Mouse (Mus musculus) layer of hippocampus, adult 9-11 months (tissue): ENCODE results near the gene Lamc1.
"Not testable (repeated sequence)": the region's sequence is repeated elsewhere in the genome, so short reads cannot be mapped to it uniquely, and the experiment has no call there.

Experiments
- DNase-seq: peaks from one replicate; pipeline ENCODE4 v3.0.0; 2022

The Lamc1 gene

DNA sequence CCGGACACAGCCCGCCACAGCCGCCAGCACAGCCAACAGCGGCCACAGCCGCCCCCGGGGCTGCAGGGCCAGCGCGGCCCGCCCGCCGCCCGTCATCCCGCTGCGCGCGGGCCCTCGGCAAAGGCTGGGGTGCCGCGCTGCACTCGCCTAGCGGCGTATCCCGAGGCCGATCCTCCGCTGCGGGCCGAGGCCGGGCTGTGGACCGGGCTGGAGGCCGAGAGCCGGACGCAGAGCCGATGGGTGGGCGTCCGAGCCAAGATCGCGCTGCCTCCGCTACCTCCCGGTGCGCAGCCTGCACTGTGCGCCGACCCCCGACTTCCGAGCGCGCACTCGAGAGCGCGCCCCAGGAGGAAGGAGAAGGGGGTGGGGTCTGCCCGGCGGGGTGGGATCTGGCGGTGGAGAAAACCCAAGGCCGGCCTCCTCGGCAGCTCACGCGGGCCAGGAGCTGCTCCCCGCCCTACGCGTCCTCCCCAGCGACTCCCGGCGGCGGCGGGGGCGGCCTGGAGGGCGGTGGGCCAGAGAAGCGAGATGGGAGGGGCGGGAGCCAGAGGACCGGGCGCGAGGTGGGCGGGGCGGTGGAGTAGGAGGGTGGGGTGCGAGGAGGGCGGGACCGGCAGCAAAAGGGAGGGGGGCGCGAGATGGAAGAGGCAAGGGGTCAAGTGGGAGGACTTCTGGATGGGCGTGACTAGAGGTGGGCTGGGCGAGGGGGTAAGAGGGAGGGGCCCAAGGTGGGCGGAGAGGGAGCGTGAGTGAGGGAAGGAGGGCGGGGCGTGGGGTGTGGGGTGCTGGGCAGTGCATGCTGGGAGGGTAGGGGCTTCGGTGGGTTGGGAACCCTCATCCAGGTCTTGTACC is at the start of gene Lamc1:
TSS of gene Lamc1 (minus strand) at position 343 of the 852 bp plus-strand sequence.
- DNase-seq, result peak; percentile 86

DNA sequence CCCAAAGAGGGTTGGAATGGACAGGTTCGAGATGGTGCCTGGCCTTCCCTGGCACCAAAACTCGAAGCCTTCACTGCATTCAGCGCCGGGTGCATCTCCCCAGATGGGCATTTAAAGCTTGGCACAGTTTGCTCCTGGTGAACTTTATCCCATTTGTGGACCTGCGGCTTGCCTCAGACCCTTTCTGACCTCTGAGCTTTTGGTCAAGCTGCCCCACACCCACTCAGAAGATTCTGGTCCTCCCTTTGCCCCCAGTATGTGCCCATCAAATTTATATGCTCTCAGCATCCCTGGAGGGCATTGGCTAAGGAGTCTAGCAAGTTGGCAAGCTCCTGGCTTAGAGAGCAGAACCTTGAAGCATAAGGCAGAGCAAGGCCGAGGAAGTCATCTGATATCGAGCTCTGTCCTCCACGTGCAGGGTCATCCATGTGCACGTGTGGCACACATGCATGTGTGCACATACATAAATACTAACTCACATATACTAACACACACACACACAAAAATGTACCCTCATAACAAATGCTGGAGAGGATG is 48.2 kb upstream of the Lamc1 start:
- DNase-seq, result no peak

DNA sequence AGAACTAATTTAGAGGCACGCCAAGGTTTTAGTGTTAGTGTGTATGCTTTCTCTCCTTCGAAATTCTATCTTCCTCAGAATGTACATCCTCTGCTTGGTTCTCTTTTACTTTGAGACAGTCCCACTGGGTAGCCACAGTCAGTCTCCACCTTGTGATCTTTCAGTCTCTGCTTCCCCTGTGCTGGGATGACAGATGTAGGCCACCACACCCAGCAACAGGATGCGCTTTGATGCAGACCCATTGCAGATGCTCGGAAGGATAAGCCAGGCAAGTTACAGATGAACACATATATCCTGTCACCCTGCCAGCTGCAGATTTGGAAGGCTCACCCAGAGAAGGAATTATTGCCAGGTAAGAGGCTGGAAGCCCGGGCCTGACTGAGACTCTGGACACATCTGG is 47.2 kb upstream of the Lamc1 start:
- no peak for DNase-seq

DNA sequence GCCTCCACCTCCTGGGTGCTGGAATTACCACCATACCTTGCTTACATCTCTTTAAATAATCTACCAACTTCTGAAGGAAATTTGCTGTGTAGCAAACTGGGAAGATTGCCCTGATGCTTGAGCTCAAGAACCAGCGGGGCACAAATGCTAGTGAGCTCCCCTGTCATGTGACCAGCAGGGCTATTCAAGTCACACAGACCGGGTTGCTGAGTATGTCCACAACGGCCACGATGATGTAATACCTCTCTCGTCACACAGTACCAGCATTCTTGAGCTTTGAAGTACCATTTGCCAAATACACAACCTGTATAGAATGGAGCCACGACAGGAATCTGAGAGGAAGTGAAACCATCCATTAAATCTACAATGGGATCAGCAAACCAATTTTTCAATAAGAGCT is 46.0 kb upstream of the Lamc1 start:
- DNase-seq, result no peak

DNA sequence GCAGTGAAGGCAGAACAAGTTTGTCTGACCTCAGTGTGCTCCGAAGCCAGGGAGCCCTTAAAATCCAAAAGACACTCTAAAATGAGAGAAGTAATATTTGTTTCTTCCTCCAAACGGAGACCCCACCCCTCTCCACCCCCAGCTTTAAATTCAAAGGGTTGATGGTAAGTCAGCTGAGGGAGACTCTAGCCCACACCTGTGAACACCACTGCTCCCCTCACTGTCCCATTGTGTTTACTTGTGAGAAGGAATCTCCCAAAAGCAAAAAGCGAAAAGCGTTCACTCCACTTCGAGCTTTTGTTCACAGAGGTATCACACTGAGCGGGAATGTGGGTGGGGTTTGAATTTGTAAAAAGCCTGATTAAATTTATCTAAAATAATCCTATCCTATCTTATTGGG is 43.9 kb upstream of the Lamc1 start:
- DNase-seq, result no peak

DNA sequence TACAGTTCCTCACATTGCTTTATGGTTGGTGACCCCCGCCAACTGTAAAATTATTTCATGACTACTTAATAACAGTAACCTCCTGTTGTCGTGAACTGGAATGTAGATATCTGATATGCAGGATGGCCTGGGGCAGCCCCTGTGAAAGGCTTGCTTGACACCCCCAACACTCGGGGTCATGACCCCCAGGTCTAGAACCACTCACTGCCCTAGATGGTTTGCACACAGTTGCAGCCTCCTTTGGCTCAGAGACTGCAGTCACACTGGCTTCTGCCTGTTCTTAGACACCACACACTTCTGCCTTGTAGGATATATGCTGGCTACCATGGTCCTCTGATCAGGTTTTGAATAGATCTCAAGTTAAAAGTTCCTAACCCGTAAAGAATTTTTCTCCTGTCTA is 41.5 kb upstream of the Lamc1 start:
- DNase-seq, result no peak

DNA sequence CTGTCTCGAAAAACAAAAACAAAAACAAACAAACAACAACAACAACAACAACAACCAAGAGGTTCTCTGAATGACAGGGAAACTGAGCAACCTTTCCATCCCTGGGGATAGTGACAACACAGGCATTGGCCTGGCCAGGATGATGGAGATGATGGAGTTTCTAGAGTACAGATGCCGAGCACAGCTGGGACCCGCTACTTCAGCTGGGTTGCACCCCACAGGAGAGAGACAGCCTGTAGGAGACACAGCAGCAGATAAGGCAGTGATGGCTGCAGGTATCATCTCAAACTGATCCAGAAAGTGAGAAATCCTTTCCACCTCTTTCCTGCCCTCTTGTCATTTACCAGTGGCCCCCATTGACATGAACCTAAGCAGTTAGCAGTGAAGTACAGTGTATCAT is 39.3 kb upstream of the Lamc1 start:
- DNase-seq, result no peak

DNA sequence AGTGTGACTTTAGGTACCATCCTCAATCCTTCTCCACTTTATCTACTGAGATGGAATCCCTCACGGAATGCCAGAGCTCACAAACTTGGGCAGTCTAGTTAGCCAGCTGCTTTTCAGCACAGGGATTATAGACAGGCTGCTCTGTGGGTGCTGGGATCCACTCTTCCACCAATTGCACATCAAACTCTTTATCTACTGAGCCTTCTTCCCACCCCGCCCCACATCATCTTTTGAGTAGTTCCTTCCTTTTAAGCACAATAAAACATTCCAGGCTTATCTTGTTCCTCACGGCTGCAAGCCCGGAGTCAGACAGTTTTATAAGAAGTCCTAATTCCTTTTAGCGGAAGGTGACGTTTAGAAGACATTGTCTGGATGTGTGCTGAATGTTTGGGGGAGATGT is 36.4 kb upstream of the Lamc1 start:
- DNase-seq, result no peak

DNA sequence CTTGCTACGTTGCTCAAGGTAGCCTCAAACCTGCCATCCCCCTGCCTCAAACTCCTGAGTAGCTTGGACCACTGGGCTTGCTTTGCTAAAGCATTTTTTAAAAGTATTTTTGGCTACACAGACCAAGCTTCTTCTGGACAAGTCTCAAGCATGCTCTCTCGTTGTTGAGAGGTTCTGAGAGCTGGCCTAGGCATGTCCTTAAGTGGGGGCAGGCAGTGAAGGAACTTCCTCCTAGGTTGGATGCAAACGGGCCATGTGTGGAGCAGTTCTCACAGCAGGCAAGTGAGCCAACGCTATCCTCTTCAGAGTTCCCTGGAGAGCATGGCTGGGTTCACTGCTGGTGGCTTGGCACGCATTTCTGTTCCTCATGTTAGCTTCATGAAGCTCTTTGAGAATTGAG is 34.5 kb upstream of the Lamc1 start:
- no peak for DNase-seq

DNA sequence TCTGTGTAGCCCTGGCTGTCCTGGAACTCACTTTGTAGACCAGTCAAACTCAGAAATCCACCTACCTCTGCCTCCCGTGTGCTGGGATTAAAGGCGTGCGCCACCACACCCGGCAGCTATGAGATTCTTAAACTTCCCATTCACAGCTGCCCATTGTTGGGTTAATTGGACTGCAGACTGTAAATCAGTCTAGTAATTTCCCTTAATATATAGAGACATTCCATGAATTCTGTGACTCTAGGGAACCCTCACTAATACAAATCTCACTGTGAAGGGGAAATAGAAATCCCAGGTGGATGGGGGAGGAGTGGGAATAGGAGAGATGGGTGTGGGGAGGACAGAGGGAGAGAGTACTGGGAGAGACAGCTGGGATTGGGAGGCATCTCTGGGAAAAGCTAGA is 29.3 kb upstream of the Lamc1 start:
- no peak for DNase-seq

DNA sequence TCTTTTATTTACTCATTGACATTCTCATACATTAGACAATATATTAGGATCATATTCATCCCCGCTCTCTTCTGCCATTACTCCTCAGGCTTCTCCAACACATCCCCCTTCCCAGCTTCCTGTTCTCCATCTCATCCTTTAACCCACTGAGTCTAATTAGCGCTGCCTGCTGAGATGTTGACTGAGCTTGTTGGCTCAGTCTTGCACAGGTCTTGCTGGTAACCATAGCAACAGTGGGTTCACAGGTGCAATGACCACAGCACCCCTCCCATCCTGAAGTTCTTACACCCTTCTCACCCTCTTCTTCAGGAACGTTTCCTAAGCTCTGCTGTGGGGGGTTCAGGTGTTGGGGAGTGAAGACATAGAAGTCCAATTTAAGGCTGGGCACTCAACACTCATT is 28.0 kb upstream of the Lamc1 start:
- no peak for DNase-seq

DNA sequence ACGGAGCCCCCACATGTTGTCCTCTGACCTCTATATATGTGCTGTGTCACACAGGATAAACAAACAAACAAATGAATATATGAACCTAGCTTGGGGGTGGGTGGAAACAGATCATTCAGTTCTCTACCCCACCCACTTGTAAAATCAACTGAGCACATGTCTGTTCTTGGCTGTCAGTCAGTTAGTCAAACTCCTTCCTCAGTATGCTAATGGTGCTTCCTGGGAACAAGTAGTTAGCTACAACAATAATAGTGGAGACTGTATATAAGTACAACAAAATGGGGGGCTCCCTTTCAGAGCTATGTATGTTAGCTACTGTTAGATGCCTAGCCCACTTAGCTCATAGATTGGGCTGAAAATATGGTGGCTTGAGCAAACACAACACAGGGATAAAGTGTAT is 24.6 kb upstream of the Lamc1 start:
- peak; percentile 13 for DNase-seq

DNA sequence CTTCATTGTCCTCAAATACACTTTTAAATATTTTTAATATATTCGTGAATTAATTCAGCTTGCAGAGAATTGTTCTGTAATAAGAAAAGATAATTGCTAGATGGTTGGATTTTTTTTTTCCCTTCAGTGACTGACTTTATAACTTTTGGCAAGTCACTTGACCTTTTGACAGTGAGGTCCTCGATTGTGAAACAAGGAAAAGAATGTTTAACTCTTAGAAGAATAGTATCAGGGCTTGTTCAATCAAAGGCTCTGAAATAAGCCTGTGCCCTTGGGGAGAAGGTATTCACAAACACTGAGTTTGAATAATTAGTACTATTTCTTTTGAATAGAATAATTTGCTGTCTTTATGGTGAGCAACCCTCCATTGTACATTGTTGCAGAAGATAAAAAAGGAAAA is 21.9 kb upstream of the Lamc1 start:
- no peak for DNase-seq

DNA sequence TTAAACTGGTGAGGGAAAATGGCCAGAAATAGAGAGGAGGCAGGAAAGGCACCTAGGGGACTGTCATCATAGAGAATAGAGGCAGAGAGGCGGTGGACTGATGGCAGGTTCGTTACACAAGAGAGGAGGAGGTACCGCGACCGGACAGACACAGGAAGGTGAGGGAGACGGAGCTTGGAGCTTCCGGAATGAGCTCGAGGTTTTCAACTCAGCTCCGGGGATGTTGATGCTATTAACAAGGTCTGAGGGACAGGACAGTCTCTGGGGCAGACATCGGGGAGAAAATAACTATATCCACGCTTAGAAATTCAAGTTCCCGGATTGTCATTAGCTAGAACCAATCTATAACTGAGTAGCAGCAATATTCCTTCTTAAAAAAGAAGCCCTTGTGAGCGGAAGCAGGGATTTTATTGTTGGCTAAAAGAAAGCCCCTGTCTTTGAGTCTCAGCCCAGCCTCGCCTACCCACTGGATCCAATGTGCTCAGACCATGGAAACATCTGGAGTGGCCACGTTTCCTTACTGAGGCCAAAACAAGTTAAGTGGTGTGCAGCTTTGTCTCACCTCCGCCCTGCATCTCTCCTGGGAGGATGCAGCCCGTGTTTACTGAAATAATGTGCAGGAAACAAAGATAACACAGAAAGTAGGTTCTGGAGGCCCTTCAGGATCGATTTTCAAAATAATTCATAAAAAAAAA is 21.3 kb upstream of the Lamc1 start:
- no peak for DNase-seq

DNA sequence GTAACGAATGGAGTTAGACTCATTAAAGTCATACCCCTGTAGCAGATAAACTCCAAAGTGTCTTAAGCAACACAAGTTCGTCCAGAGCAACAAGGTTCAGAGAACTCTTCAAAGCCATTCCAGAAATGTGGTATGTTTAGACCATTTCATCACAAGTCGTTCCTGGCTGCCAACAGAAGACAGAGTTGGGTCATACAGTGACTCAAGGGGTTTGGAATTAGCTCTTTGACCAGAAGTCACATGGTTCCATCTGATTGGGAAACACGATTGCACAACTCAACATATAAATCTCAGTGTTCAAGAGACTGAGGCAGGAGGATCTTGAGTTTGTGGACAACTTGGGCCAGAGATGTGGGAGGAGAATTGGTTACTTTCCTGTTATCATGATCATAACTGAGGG is 18.4 kb upstream of the Lamc1 start:
- DNase-seq, result no peak

DNA sequence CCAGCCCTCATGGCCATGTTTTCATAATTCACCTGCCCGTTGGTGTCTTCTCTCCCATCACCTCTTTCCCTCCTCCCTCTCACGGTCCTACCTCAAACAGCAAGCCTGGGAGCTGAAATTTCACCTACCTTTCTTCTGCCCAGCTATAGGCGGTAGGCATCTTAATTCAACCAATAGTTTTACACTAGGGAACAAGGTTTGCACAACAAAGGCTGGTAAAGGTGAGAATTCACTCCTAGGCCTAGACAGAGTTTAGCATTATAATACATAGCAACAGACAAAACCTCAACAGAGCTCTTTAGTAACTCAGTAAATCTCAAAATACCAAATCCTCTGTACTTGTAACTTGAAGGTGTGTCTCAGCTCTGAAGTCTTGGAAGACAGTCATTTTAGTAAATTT is 15.1 kb upstream of the Lamc1 start:
- DNase-seq, result no peak

DNA sequence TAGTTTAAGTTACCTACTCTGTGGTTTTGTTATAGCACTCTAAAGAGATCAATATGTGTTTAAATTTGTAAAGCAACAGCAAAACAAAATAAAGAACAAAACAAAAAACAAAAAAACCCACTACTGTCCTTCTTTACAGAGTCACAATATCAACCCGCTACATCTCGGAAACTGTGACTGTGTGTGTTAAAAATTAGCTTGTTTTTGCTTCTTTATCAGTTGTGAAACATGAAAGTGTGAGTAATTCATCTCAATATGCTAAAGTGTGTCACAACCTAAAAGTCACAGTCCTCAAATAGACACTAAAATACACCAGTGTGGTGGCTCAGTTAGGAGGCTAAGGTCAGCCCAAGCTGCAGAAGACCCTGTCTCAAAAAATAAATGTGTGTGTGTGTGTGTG is 14.5 kb upstream of the Lamc1 start:
- no peak for DNase-seq

DNA sequence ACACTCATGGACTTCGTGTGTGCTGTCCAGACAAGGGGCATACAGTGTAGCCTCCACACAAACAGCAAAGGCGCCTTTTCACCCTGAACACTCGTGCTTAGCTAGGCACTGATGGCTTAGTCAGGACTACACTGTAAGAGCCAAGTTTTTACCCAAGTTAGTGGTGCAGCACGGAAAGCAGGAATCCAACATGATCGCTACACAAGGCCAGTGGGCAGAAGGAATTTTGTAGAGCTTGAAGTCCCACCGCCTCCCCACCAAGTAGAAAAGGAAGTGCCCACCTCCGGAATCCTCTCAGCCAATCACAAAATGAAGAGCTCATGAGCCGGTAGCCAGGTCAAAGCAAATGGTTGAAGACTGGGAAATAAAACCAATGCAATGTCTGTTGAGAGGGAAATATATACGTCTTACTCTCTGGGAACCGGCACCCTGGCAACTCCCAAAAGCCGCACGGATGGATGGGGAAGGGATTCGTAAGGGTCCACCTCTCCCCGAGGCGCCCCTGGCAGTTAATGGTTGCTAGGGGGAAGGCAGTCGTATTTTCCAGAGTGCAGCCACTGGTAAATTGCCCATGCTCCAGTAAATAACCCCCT is 13.2 kb upstream of the Lamc1 start:
- DNase-seq, result no peak

DNA sequence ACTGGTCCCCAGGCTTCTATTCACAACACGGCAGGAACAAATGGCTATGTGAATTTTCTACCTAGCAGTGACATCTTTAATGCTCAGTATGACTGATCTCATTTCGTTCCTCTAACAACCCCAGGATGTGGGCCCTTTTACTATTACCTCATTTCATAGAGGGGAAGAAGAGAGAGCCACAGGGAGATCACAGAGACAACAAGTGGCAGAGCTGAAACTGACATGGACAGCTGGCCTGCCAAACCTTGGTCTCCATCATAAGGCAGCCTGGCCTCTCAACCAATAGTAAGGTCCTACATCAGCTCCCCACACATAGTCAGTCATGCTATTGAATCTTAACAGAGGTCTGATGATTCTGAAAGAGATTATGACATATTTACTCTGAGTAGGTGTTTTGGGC is 12.4 kb upstream of the Lamc1 start:
- DNase-seq, result no peak

DNA sequence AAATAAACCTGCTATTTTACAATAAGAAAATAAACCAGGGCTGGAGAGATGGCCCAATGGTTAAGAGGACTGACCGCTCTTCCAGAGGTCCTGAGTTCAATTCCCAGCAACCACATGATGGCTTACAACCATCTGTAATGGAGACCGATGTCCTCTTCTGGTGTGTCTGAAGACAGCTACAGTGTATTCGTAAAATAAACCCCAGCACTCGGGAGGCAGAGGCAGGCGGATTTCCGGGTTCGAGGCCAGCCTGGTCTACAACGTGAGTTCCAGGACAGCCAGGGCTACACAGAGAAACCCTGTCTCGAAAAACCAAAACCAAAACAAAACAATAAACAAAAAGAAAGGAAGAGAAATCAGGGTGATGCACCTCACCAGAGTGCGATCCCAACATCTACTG is 2.9 kb upstream of the Lamc1 start:
- not testable (repeated sequence) for DNase-seq

DNA sequence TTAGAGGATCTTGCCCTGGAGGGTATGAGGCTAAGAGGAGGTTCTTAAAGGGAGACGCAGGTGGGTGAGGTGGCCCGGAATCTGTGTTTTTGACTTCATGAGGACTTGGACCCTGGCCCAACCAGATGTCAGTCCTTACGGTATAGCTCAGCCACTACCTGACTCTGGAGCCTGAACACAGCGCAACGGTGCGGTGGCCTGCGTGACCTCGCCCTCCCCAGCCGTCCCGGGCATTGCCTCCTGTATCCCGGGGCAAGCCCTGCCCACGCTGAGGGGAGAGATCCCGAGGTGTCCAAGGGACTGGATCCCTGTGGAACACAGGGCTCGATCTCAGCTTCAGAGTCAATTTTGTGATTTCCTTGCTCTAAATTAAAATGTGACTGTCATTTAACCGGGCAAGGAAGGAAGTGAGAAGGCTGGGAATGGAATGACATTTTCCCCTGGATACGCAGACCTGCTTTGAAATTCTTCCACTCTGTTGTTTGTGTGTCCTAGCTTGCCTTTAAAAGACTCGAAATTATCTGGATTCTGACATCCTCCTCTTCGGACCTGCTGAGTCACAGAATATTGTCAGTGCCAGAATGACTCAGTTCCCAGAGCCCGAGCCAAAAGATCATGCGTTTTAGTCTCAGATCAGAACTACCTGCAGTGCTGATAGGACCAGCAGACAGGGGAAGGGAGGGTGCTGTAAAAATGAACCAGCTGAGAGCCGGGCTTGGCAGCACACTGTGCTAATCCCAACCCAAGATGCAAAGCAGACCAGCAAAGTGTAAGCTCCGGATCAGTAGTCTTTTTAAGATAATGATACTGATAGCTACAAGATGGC is 923 bp upstream of the Lamc1 start:
- DNase-seq, result peak; percentile 38

DNA sequence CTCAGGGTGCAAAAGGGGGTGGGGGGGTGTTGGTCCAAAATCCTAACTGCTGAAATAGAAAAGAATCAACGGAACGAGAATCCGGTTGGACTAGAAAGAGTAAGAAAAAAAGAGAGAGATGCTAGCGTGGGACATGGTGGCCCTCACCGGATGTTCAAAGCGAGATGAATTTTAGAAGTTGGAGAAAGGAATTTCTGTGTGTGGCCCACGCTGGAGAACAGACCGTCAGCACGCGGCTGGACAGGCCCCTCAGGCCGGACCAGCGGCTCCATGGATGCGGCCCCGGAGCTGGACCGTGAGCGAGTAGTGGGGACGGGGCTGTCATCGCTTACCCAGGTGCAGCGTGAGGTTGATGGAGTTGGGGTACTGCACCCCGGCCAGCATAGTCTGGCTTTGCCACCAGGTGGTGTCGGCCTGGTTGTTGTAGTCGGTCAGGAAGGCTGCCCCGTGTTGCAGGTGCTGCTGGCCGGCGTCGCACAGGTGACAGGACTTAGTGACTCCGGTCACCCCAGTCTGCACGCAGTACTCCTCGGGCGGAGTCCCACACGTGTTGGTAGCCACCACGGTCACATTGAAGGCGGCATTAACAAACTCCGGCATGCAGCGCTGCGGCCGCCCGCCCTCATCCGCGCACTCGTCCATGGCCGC is 666 bp downstream of the Lamc1 start:
- peak; percentile 39 for DNase-seq

DNA sequence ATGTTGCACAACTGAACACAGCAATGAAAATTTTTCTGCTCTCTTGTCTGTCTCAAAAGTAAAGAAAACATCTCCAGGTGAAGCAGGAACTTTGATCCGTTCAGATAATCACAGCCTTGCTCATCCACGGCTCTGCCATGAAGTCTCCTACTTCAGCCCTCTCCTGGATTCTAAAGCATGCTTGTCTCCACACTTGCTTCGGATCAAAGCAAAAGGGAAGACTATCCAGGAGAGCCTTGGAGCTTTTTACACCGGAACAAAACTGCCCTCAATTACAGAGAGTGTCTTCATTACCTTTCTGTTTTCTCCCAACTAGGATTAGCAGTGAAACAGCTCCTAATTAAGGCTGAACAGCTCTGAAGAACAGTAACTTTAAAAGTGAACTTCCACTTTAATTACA is 1.4 kb downstream of the Lamc1 start:
- no peak for DNase-seq
